Mouse (Mus musculus): ENCODE measurements around the gene Trak2. TPM values are rescaled to one million over a fixed set of nuclear protein-coding genes. Genes with fewer than 3 reads are reported as not detected.
A peak's percentile ranks its signal among the peaks of the same experiment; 100 is the strongest.
"Not testable (repeated sequence)": the region's sequence is repeated elsewhere in the genome, so short reads cannot be mapped to it uniquely, and the experiment has no call there.

Trak2 gene
- total RNA-seq (2021), result 100 to 1,000 TPM; 110 to 113 TPM
- long read RNA-seq, full-length matches to known transcripts, result 62 of 108 reads
- long read RNA-seq, partial matches to known transcripts, result 4 of 108 reads
- long read RNA-seq, other reads (novel, unspliced or antisense), result 42 of 108 reads

GRCm38 (mm10) chr1:58973366-58974221 lies at the start of gene Trak2, which contains the start of gene Stradb:
Gene Trak2 (minus strand): TSS chr1:58973430.
Gene Stradb (plus strand): TSS chr1:58973522.
- DNase-seq (ENCODE audit: low spot score in 2 of 2), result peak; percentile 94 to 97

DNA sequence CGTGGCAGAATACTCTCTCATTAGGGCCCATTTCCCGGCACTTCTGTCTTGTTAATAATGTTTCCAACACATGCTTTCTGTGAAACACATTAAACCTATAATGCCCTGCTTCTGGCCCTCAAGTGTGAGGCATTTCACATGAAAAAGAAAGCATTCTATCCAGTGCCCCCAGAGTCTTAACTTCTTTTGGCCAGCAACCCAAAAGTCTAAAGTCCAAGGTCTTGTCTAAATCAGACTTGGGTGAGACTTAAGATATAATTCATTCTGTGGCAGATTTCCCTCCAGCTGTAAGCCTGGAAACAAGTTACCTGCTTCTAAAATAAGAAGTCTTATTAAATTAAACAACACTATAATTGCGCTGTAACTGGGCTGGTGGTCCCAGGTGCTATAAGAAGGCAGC lies 48.3 kb upstream of the Trak2 start:
- DNase-seq (ENCODE audit: low spot score in 2 of 2), result no peak

GRCm38 (mm10) chr1:59009250-59009649 lies 36.0 kb upstream of the Trak2 start:
- no peak for DNase-seq (ENCODE audit: low spot score in 2 of 2)

DNA sequence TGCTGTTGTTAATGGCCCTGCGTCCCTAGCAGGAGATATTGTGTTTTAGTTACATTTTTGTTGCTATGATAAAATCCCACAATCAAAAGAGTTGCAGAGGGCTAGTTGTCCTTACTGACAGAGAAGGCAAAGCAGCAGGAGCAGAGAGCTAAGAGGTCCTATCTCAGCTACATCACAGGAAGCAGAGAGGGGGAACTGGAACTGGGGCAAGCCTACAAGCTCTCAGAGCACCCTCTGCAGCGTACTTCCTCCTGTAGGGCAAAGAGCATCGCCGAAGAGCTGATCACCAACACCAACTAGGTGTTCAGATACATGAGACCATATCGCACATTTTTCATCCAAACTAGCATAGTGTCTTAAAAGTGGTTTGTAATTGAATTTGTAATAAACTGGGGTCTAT lies 22.1 kb upstream of the Trak2 start:
- no peak for DNase-seq (ENCODE audit: low spot score in 2 of 2)

GRCm38 (mm10) chr1:58993723-58994122 lies 20.5 kb upstream of the Trak2 start:
- no peak for DNase-seq (ENCODE audit: low spot score in 2 of 2)

GRCm38 (mm10) chr1:58993144-58993543 lies 19.9 kb upstream of the Trak2 start:
- no peak for DNase-seq (ENCODE audit: low spot score in 2 of 2)

DNA sequence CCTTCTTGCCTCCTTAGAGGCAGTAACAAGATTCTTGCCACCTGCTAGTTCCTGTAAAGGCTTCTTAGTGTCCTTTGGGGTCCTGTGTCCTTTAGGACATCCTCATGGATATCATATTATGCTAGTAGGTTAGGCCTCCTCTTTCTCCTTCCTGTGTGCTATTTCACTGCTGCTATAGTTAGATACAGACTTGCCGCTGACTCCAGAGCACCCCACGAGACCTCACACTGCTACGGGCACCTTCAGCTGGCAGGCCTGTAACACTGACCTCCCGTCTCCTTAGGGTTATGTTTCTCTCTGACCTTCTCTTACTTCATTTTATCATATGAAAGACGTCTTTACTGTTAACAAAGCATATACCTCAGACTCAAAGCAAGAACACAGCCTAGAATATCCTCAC lies 11.4 kb upstream of the Trak2 start:
- DNase-seq (ENCODE audit: low spot score in 2 of 2), result no peak

DNA sequence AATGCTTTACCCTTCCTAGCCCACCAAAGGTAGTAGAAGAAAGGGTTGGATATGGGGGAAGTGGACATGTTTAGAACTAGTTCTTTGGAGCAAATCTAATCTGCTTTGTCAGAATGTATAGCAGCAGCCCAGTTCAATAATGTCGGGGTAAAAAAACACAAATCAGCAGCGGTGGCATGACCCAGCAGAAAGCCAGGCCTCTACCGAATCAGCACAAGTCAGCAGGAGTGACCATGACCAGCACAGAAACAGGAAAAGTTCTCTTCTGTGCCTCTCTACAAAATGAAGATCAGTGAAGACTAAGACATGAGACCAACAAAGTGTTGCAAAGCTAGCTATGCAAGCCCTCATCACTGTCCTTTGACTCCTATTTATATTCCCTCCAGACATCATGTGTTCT lies 9.0 kb upstream of the Trak2 start:
- no peak for DNase-seq (ENCODE audit: low spot score in 2 of 2)

DNA sequence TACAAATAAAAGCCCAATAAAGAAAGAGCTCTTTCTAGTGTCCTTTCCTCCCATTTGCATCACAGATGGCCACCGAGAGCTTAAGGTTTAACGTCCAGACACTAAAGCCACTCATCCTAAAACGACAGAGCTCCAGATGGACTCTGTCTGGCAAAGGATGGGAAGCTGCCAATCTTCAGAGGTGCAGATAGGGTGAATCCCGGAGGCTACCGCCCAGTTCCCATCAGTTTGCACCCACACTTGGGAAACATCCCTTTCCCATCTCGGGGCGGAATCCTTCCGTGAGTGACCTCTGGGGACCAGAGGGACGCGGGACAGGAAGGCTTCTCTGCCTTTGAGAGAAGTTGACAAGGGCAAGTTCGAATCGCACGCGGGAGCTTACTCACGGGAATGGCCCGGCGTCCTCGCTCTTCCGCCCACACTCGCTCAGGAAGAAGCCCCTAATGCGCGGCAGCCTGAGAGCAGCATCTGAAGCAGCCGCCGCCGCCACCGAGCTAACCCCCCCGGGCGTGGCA lies 322 bp downstream of the Trak2 start:
- no peak for DNase-seq (ENCODE audit: low spot score in 2 of 2)

DNA sequence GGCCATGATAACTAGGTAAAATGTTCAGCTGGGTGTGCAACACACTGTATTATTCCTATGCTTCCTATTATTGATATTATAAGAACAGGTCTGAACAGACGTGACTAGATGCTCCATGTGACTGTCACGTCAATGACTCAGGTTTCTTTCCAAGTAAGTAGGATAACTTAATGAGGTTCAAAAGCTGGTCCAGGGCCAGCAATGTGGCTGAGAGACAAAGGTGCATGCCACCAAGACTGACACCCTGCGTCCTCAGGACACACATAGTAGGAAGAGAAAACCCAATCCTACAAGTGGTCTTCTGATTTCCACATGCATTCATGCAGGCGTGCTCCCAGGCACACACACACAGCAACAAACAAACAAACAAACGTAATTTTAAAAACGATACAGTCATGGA lies 2.1 kb downstream of the Trak2 start:
- DNase-seq (ENCODE audit: low spot score in 2 of 2), result no peak

- no peak for DNase-seq (ENCODE audit: low spot score in 2 of 2)
These were observed 3.2 kb downstream of the Trak2 start for GRCm38 (mm10) chr1:58970054-58970453.

DNA sequence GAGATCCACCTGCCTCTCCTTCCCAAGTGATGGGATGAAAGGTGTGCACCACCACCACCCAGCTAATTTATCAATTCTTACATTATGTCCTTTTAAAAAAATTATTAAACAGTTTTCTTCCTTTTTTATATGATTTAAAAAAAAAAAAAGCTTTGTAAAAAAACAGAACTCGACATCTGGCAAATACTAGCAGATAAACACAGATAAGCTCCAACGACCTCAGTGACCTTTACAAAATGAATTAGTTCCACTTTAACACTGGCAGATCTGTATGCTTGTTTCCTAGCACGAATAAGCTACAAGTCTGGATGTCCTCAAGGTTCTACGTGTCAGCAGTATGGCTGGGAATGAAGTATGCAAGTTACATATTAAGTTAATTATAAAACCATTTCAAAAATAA lies 5.7 kb downstream of the Trak2 start:
- no peak for DNase-seq (ENCODE audit: low spot score in 2 of 2)

DNA sequence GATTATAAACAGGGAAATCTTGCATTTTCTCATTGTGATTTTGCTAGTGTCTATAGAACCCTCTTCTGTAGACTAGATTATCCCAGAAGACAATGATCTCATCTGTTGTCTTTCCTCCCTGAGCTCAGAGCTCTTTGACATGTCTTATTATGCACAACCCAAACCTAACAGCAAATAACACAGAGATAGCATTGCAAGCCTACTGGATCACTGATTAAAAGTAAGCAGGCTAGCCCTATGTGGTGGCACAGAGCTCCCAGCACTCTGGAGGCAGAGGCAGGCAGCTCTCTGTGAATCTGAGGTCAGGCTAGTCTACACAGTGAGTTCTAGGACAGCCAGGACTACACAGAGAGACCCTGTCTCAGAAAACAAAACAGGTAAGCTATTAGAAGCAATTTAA lies 10.4 kb downstream of the Trak2 start:
- no peak for DNase-seq (ENCODE audit: low spot score in 2 of 2)

DNA sequence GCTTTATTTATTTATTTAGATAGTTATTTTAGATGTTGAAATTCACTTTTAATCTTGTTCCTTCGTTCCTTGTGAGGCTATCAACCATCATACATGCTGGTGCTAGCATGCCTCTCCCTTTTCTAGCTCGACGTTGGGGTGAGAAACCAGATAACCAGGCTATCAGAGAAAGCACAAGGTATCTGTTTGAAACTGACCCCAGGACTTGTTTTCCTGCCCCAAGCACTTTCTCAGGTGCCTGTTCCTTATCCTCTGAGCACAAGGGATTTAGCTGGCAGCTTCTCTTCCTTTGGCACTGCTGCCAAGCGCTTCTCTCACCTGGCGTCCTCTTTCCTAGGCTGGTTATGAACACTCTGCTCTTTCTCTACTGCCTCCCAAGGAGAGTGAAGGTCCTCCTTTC lies 10.8 kb downstream of the Trak2 start:
- DNase-seq (ENCODE audit: low spot score in 2 of 2), result no peak

GRCm38 (mm10) chr1:58961152-58961893 lies 11.9 kb downstream of the Trak2 start:
- DNase-seq (ENCODE audit: low spot score in 2 of 2), result no peak

DNA sequence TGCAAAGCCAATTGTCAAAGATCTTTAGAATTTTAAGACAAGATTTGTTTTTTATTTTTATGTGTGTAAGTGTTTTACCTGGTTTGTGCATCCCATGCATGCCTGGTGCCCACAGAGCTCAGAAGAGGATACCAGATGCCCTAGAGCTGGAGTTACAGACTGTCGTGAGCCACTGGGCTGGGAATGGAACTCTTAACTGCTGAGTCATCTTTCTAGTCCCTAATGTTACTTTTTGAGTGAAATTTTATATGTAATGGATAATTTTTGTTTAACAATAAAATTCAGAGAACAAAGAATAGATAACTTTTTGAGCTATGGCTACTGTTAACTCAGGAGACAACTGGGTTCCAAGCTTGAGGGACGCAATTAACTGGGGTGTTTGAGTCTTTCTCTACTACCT lies 13.5 kb downstream of the Trak2 start:
- no peak for DNase-seq (ENCODE audit: low spot score in 2 of 2)

- not testable (repeated sequence) for DNase-seq (ENCODE audit: low spot score in 2 of 2)
These were observed 14.3 kb downstream of the Trak2 start for GRCm38 (mm10) chr1:58958789-58959526.

- no peak for DNase-seq (ENCODE audit: low spot score in 2 of 2)
These were observed 15.3 kb downstream of the Trak2 start for GRCm38 (mm10) chr1:58957931-58958330.

DNA sequence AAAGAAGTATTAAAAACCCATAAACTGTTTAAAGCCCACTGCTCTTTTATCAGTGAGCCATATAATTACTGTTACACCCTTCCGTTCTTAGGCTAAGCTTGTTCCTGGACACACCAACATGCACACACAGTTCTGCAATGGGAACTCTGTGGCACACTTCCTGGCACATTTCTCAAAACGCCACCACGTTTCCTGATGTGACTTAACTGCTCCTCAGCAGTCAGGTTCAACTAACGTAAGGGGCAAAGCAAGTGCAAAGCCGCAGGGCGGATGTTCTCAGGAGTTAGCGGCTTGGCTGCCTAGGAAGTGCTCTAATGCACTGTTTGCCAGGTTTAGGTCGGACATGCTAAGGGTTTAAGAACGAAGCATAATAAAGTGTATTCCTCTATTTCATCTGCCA lies 17.0 kb downstream of the Trak2 start:
- DNase-seq (ENCODE audit: low spot score in 2 of 2), result no peak

- DNase-seq (ENCODE audit: low spot score in 2 of 2), result no peak
These were observed 17.5 kb downstream of the Trak2 start for GRCm38 (mm10) chr1:58955716-58956115.

Data from layer of hippocampus, adult 18-20 months (tissue).